Mouse (Mus musculus): ENCODE measurements around the gene B4galt4. TPM values are rescaled to one million over a fixed set of nuclear protein-coding genes. Genes with fewer than 3 reads are reported as not detected.

B4galt4 gene
- total RNA-seq, 2 experiments from 2014 or later = 32.9 to 34.2 TPM

Other genes starting within 250 kb of the B4galt4 start
- gene Timmdc1, start 219.6 kb upstream of the B4galt4 start, total RNA-seq (2021) = 10 to 100 TPM; 29.3 to 34.7 TPM
- gene Poglut1, start 192.0 kb upstream of the B4galt4 start, total RNA-seq (2021) = 10 to 100 TPM; 44.7 to 48.6 TPM
- 10 to 100 TPM; 16.9 to 23.5 TPM for gene Tmem39a, start 183.6 kb upstream of the B4galt4 start, total RNA-seq (2021)
- 10 to 100 TPM; 18.1 to 18.7 TPM for gene Arhgap31, start 29.0 kb upstream of the B4galt4 start, total RNA-seq (2021)
- gene Upk1b, start 58.1 kb downstream of the B4galt4 start, total RNA-seq (2021) = 1 to 10 TPM; 1.2 to 1.6 TPM
- gene 4930435E12Rik, start 86.5 kb downstream of the B4galt4 start, total RNA-seq (2021) = not detected
- gene Igsf11, start 150.4 kb downstream of the B4galt4 start, total RNA-seq (2021) = 10 to 100 TPM; 38.7 to 46.0 TPM

Data from layer of hippocampus, postnatal 25 days (tissue).